Mouse (Mus musculus) heart, embryonic 13.5 days (tissue): Measurements from ENCODE around the gene Pald1. TPM values are rescaled to one million over a fixed set of nuclear protein-coding genes. Genes with fewer than 3 reads are reported as not detected.
A peak's percentile ranks its signal among the peaks of the same experiment; 100 is the strongest.

Source experiments
- ATAC-seq: fragments of 200-750 bp; cut with Nextera tagmentation; 2 replicates; pipeline ENCODE4 v1.8.0; 2017; ENCODE audit warnings: moderate TSS enrichment; ENCODE audit not compliant: insufficient number of reproducible peaks, low FRiP score, low TSS enrichment; ENCODE audit errors: extremely low read depth
- H3K27ac ChIP-seq: fragments of 300-500 bp; sonication (generic); replicated peaks from 2 replicates; pipeline ENCODE4 v1.5.1; 2015; ENCODE audit warnings: moderate library complexity, mild to moderate bottlenecking, inconsistent platforms
- H3K27me3 ChIP-seq: fragments of 300-500 bp; sonication (generic); replicated peaks from 2 replicates; pipeline ENCODE4 v1.6.1; 2015; ENCODE audit warnings: mild to moderate bottlenecking, inconsistent platforms
- H3K36me3 ChIP-seq: fragments of 300-500 bp; sonication (generic); 2 replicates; pipeline ENCODE4 v1.6.1; 2015; ENCODE audit warnings: mild to moderate bottlenecking, inconsistent platforms
- H3K4me1 ChIP-seq: fragments of 300-500 bp; sonication (generic); 2 replicates; pipeline ENCODE4 v1.6.1; 2015; ENCODE audit warnings: inconsistent platforms
- H3K4me2 ChIP-seq: fragments of 300-500 bp; sonication (generic); 2 replicates; pipeline ENCODE4 v1.6.1; 2015; ENCODE audit warnings: inconsistent platforms, mild to moderate bottlenecking, moderate library complexity
- H3K4me3 ChIP-seq: fragments of 300-500 bp; sonication (generic); 2 replicates; pipeline ENCODE4 v1.5.1; 2015; ENCODE audit warnings: moderate library complexity, mild to moderate bottlenecking, inconsistent platforms
- H3K9ac ChIP-seq: fragments of 300-500 bp; sonication (generic); 2 replicates; pipeline ENCODE4 v1.6.1; 2015; ENCODE audit warnings: inconsistent platforms, mild to moderate bottlenecking, moderate library complexity
- H3K9me3 ChIP-seq: fragments of 300-500 bp; sonication (generic); 2 replicates; pipeline ENCODE4 v1.6.1; 2016; ENCODE audit warnings: inconsistent platforms
- WGBS: fragments of 180-500 bp; shearing (Covaris S2); methylation state at CpG from one replicate; pipeline ENCODE4 v1.1.7; 2015; ENCODE audit warnings: mixed read lengths; 5-methylcytosine and 5-hydroxymethylcytosine counted together
- polyA plus RNA-seq: library from polyadenylated mRNA; unstranded; fragments of >200 nt; fragmentation: Nextera tagmentation; extraction: Ambion mirVana; gene quantifications from 2 replicates; pipeline ENCODE4 v1.2.1, GENCODE M21; 2015

Pald1 gene
- polyA plus RNA-seq: 25.9 and 26.6 TPM in 2 replicates

GRCm38 (mm10) chr10:61383021-61383714, at the start of gene Pald1:
Gene Pald1 (minus strand): TSS chr10:61383530.
- H3K4me1 ChIP-seq: peaks cover 81% of the 10 kb centered on the region
- peak within 1 kb of the TSS; percentile 83 for H3K4me3 ChIP-seq
- no peaks in the 10 kb centered on the region for H3K27me3 ChIP-seq
- no peaks in the 10 kb centered on the region for H3K9me3 ChIP-seq
- peak within 1 kb of the TSS; percentile 91 for H3K9ac ChIP-seq
- peak within 1 kb of the TSS; percentile 94 for H3K4me2 ChIP-seq
- under 1% methylated on average over 60 of the region's 60 CpGs for WGBS
- peaks cover 1% of the 10 kb centered on the region; the same call in 1 of the 2 replicates for H3K36me3 ChIP-seq
- peak within 1 kb of the TSS; percentile 95 for H3K27ac ChIP-seq
- peak; percentile 63 for ATAC-seq

GRCm38 (mm10) chr10:61431375-61431774, 48.0 kb upstream of the Pald1 start:
- Histone ChIP-seq H3K9ac (no peak overlapping the region), H3K4me1 (peaks cover 9% of the 10 kb centered on the region), H3K9me3 (no peaks in the 10 kb centered on the region), H3K4me3 (no peak overlapping the region), H3K36me3 (peaks cover 67% of the 10 kb centered on the region), H3K27me3 (no peaks in the 10 kb centered on the region), H3K27ac (no peak overlapping the region), H3K4me2 (no peak overlapping the region)
- ATAC-seq: no peak
- WGBS: 94% methylated on average over 9 of the region's 9 CpGs

GRCm38 (mm10) chr10:61429043-61429442, 45.7 kb upstream of the Pald1 start:
- Histone ChIP-seq H3K4me3 (no peak overlapping the region), H3K27me3 (no peaks in the 10 kb centered on the region), H3K27ac (no peak overlapping the region), H3K4me1 (peaks cover 31% of the 10 kb centered on the region), H3K36me3 (peaks cover 46% of the 10 kb centered on the region), H3K9ac (no peak overlapping the region), H3K4me2 (no peak overlapping the region), H3K9me3 (no peaks in the 10 kb centered on the region)
- ATAC-seq: no peak
- 89% methylated on average over 5 of the region's 5 CpGs for WGBS

- no peak for ATAC-seq
- peaks cover 33% of the 10 kb centered on the region for H3K4me1 ChIP-seq
- H3K27ac ChIP-seq: no peak overlapping the region
- WGBS: 71% methylated on average over 4 of the region's 4 CpGs
- no peak overlapping the region for H3K4me3 ChIP-seq
- no peak overlapping the region for H3K4me2 ChIP-seq
- H3K27me3 ChIP-seq: peaks cover under 1% of the 10 kb centered on the region; the same call in 1 of the 2 replicates
- H3K9me3 ChIP-seq: no peaks in the 10 kb centered on the region
- H3K36me3 ChIP-seq: peaks cover 39% of the 10 kb centered on the region
- H3K9ac ChIP-seq: no peak overlapping the region
Measured at GRCm38 (mm10) chr10:61428416-61428815, 45.1 kb upstream of the Pald1 start.

GRCm38 (mm10) chr10:61427951-61428350, 44.6 kb upstream of the Pald1 start:
- no peaks in the 10 kb centered on the region for H3K9me3 ChIP-seq
- H3K27me3 ChIP-seq: peaks cover 5% of the 10 kb centered on the region; the same call in 1 of the 2 replicates
- no peak overlapping the region for H3K9ac ChIP-seq
- H3K4me3 ChIP-seq: no peak overlapping the region
- peaks cover 35% of the 10 kb centered on the region for H3K36me3 ChIP-seq
- ATAC-seq: no peak
- H3K27ac ChIP-seq: no peak overlapping the region
- 88% methylated on average over 6 of the region's 6 CpGs for WGBS
- peaks cover 33% of the 10 kb centered on the region for H3K4me1 ChIP-seq
- no peak overlapping the region for H3K4me2 ChIP-seq

GRCm38 (mm10) chr10:61426251-61426757, 43.0 kb upstream of the Pald1 start:
- Histone ChIP-seq H3K9ac (no peak overlapping the region), H3K36me3 (peaks cover 24% of the 10 kb centered on the region), H3K4me2 (no peak overlapping the region), H3K9me3 (no peaks in the 10 kb centered on the region), H3K27me3 (peaks cover 11% of the 10 kb centered on the region), H3K4me3 (no peak overlapping the region), H3K4me1 (peaks cover 33% of the 10 kb centered on the region), H3K27ac (peak overlapping the region; percentile 6; the same call in 1 of the 2 replicates)
- ATAC-seq: no peak
- 28% methylated on average over 2 of the region's 2 CpGs for WGBS

GRCm38 (mm10) chr10:61425047-61425446, 41.7 kb upstream of the Pald1 start:
- Histone ChIP-seq H3K36me3 (peaks cover 11% of the 10 kb centered on the region), H3K4me3 (no peak overlapping the region), H3K27me3 (peaks cover 22% of the 10 kb centered on the region), H3K9ac (no peak overlapping the region), H3K4me2 (no peak overlapping the region), H3K9me3 (no peaks in the 10 kb centered on the region), H3K27ac (no peak overlapping the region), H3K4me1 (peaks cover 33% of the 10 kb centered on the region)
- 65% methylated on average over 2 of the region's 2 CpGs for WGBS
- ATAC-seq: no peak

GRCm38 (mm10) chr10:61424500-61424899, 41.2 kb upstream of the Pald1 start:
- H3K36me3 ChIP-seq: peaks cover 6% of the 10 kb centered on the region
- no peaks in the 10 kb centered on the region for H3K9me3 ChIP-seq
- H3K9ac ChIP-seq: 0 out of 2 replicates have a peak overlapping the region, but pooled peaks have one; percentile 2
- no peak overlapping the region for H3K27ac ChIP-seq
- H3K4me2 ChIP-seq: peak overlapping the region; percentile 50
- peaks cover 33% of the 10 kb centered on the region for H3K4me1 ChIP-seq
- peaks cover 27% of the 10 kb centered on the region for H3K27me3 ChIP-seq
- no peak overlapping the region for H3K4me3 ChIP-seq
- 29% methylated on average over 7 of the region's 7 CpGs for WGBS
- ATAC-seq: 0 out of 2 replicates have a peak, but pooled peaks have one; percentile 17

- Histone ChIP-seq H3K27me3 (peaks cover 40% of the 10 kb centered on the region), H3K4me1 (peaks cover 43% of the 10 kb centered on the region), H3K9ac (no peak overlapping the region), H3K36me3 (no peaks in the 10 kb centered on the region), H3K9me3 (no peaks in the 10 kb centered on the region), H3K27ac (no peak overlapping the region), H3K4me2 (no peak overlapping the region), H3K4me3 (no peak overlapping the region)
- WGBS: 57% methylated on average over 10 of the region's 10 CpGs
- ATAC-seq: no peak
Measured at GRCm38 (mm10) chr10:61423289-61423688, 40.0 kb upstream of the Pald1 start.

GRCm38 (mm10) chr10:61422861-61423260, 39.5 kb upstream of the Pald1 start:
- no peak for ATAC-seq
- no peak overlapping the region for H3K27ac ChIP-seq
- no peaks in the 10 kb centered on the region for H3K9me3 ChIP-seq
- H3K27me3 ChIP-seq: peaks cover 44% of the 10 kb centered on the region
- 86% methylated on average over 12 of the region's 12 CpGs for WGBS
- no peak overlapping the region for H3K4me3 ChIP-seq
- H3K9ac ChIP-seq: no peak overlapping the region
- H3K36me3 ChIP-seq: no peaks in the 10 kb centered on the region
- no peak overlapping the region for H3K4me2 ChIP-seq
- H3K4me1 ChIP-seq: peaks cover 48% of the 10 kb centered on the region

GRCm38 (mm10) chr10:61420011-61420410, 36.7 kb upstream of the Pald1 start:
- Histone ChIP-seq H3K4me2 (no peak overlapping the region), H3K4me3 (no peak overlapping the region), H3K4me1 (peaks cover 27% of the 10 kb centered on the region), H3K27me3 (peaks cover 71% of the 10 kb centered on the region), H3K27ac (no peak overlapping the region), H3K36me3 (no peaks in the 10 kb centered on the region), H3K9me3 (no peaks in the 10 kb centered on the region), H3K9ac (no peak overlapping the region)
- WGBS: 61% methylated on average over 4 of the region's 4 CpGs
- ATAC-seq: no peak

- Histone ChIP-seq H3K9me3 (no peaks in the 10 kb centered on the region), H3K4me3 (peak overlapping the region; percentile 7; the same call in 1 of the 2 replicates), H3K4me1 (peaks cover 19% of the 10 kb centered on the region), H3K27me3 (peaks cover 71% of the 10 kb centered on the region), H3K9ac (no peak overlapping the region), H3K27ac (no peak overlapping the region), H3K36me3 (no peaks in the 10 kb centered on the region), H3K4me2 (peak overlapping the region; percentile 86)
- WGBS: 5% methylated on average over 23 of the region's 24 CpGs
- no peak for ATAC-seq
Measured at GRCm38 (mm10) chr10:61419146-61419545, 35.8 kb upstream of the Pald1 start.
